Mouse (Mus musculus): ENCODE measurements around the gene Mast4. TPM values are rescaled to one million over a fixed set of nuclear protein-coding genes. Genes with fewer than 3 reads are reported as not detected.

The Mast4 gene
- polyA plus RNA-seq, 2 experiments = 0.71 to 1.5 TPM

- DNase-seq (ENCODE audit: low read depth in 3 of 3, low spot score in 3 of 3) (no peak), ATAC-seq (ENCODE audit: insufficient read depth) (no peak)
- TF ChIP-seq EP300 (IDR thresholded peaks at IDR 0.05; ENCODE audit: low read depth) = no peak
- TF ChIP-seq CTCF (IDR thresholded peaks at IDR 0.05; ENCODE audit: low read depth) = no peak
- H3K4me3 ChIP-seq (ENCODE audit: insufficient read depth in 1 of 2, low read depth in 2 of 2, low read length in 2 of 2) = no peak overlapping the region
- H3K9ac ChIP-seq (replicated peaks) = no peak overlapping the region
- H3K27me3 ChIP-seq (ENCODE audit: control insufficient read depth, insufficient read depth, low read length) = no peaks in the 10 kb centered on the region
- no peak overlapping the region for H3K4me2 ChIP-seq (ENCODE audit: low read depth)
- H3K9me3 ChIP-seq (ENCODE audit: control insufficient read depth, low read length) = no peaks in the 10 kb centered on the region
- no peaks in the 10 kb centered on the region for H3K36me3 ChIP-seq (replicated peaks; ENCODE audit: control insufficient read depth, insufficient read depth, low read depth)
- peaks cover 0 to 8% of the 10 kb centered on the region in 2 experiments; a peak in 2 of 4 replicates for H3K4me1 ChIP-seq (replicated peaks; ENCODE audit: control insufficient read depth in 2 of 2, insufficient read depth in 2 of 2, low read length in 1 of 2)
- H3K27ac ChIP-seq = no peak overlapping the region
- 49% methylated on average over 5 of the region's 5 CpGs for WGBS (ENCODE audit: insufficient replicate concordance)
Observed at GRCm38 (mm10) chr13:102852865-102853264, 481.4 kb downstream of the Mast4 start.

- no peak overlapping the region for H3K9ac ChIP-seq (replicated peaks)
- no peak overlapping the region for H3K4me2 ChIP-seq (ENCODE audit: low read depth)
- 74% methylated on average over 1 of the region's 1 CpGs for WGBS (ENCODE audit: insufficient replicate concordance)
Observed at GRCm38 (mm10) chr13:102851253-102851652, 483.0 kb downstream of the Mast4 start.

GRCm38 (mm10) chr13:102850594-102850993, 483.7 kb downstream of the Mast4 start:
- H3K9ac ChIP-seq (replicated peaks) = no peak overlapping the region
- DNase-seq (ENCODE audit: low read depth in 3 of 3, low spot score in 3 of 3) = no peak
- peak; percentile 18; the same call in 1 of the 2 replicates for ATAC-seq (ENCODE audit: insufficient read depth)

More at GRCm38 (mm10) chr13:102851253-102851652, 483.0 kb downstream of the Mast4 start:
- H3K9me3 ChIP-seq (ENCODE audit: control insufficient read depth, low read length) = no peaks in the 10 kb centered on the region
- no peaks in the 10 kb centered on the region for H3K27me3 ChIP-seq (ENCODE audit: control insufficient read depth, insufficient read depth, low read length)
- H3K4me1 ChIP-seq (replicated peaks; ENCODE audit: control insufficient read depth in 2 of 2, insufficient read depth in 2 of 2, low read length in 1 of 2) = peaks cover 0 to 3% of the 10 kb centered on the region in 2 experiments; a peak in 2 of 4 replicates
- no peak for ATAC-seq (ENCODE audit: insufficient read depth)
- no peaks in the 10 kb centered on the region for H3K36me3 ChIP-seq (replicated peaks; ENCODE audit: control insufficient read depth, insufficient read depth, low read depth)
- TF ChIP-seq EP300 (IDR thresholded peaks at IDR 0.05; ENCODE audit: low read depth) (no peak), CTCF (IDR thresholded peaks at IDR 0.05; ENCODE audit: low read depth) (no peak)
- no peak overlapping the region for H3K27ac ChIP-seq
- H3K4me3 ChIP-seq (ENCODE audit: insufficient read depth in 1 of 2, low read depth in 2 of 2, low read length in 2 of 2) = no peak overlapping the region
- no peak for DNase-seq (ENCODE audit: low read depth in 3 of 3, low spot score in 3 of 3)

GRCm38 (mm10) chr13:102849068-102849467, 485.2 kb downstream of the Mast4 start:
- TF ChIP-seq CTCF (IDR thresholded peaks at IDR 0.05; ENCODE audit: low read depth) (no peak), EP300 (IDR thresholded peaks at IDR 0.05; ENCODE audit: low read depth) (no peak)

More at GRCm38 (mm10) chr13:102850594-102850993, 483.7 kb downstream of the Mast4 start:
- H3K4me3 ChIP-seq (ENCODE audit: insufficient read depth in 1 of 2, low read depth in 2 of 2, low read length in 2 of 2) = no peak overlapping the region
- H3K4me2 ChIP-seq (ENCODE audit: low read depth) = no peak overlapping the region
- H3K27ac ChIP-seq = no peak overlapping the region
- no peak for TF ChIP-seq CTCF (IDR thresholded peaks at IDR 0.05; ENCODE audit: low read depth)
- TF ChIP-seq EP300 (IDR thresholded peaks at IDR 0.05; ENCODE audit: low read depth) = no peak
- 71% methylated on average over 2 of the region's 2 CpGs for WGBS (ENCODE audit: insufficient replicate concordance)
- H3K4me1 ChIP-seq (replicated peaks; ENCODE audit: control insufficient read depth in 2 of 2, insufficient read depth in 2 of 2, low read length in 1 of 2) = peaks cover 0 to 4% of the 10 kb centered on the region in 2 experiments; a peak in 2 of 4 replicates
- H3K36me3 ChIP-seq (replicated peaks; ENCODE audit: control insufficient read depth, insufficient read depth, low read depth) = no peaks in the 10 kb centered on the region
- H3K27me3 ChIP-seq (ENCODE audit: control insufficient read depth, insufficient read depth, low read length) = no peaks in the 10 kb centered on the region
- H3K9me3 ChIP-seq (ENCODE audit: control insufficient read depth, low read length) = no peaks in the 10 kb centered on the region

GRCm38 (mm10) chr13:102846473-102846872, 487.8 kb downstream of the Mast4 start:
- DNase-seq (ENCODE audit: low read depth in 3 of 3, low spot score in 3 of 3) (no peak), ATAC-seq (ENCODE audit: insufficient read depth) (no peak)
- H3K4me1 ChIP-seq (replicated peaks; ENCODE audit: control insufficient read depth in 2 of 2, insufficient read depth in 2 of 2, low read length in 1 of 2) = peaks cover 4 to 10% of the 10 kb centered on the region in 2 experiments; a peak in 2 of 4 replicates
- H3K27me3 ChIP-seq (ENCODE audit: control insufficient read depth, insufficient read depth, low read length) = no peaks in the 10 kb centered on the region
- TF ChIP-seq CTCF (IDR thresholded peaks at IDR 0.05; ENCODE audit: low read depth) (no peak), EP300 (IDR thresholded peaks at IDR 0.05; ENCODE audit: low read depth) (no peak)
- H3K9ac ChIP-seq (replicated peaks) = no peak overlapping the region
- 59% methylated on average over 4 of the region's 4 CpGs for WGBS (ENCODE audit: insufficient replicate concordance)
- H3K9me3 ChIP-seq (ENCODE audit: control insufficient read depth, low read length) = no peaks in the 10 kb centered on the region
- H3K4me2 ChIP-seq (ENCODE audit: low read depth) = no peak overlapping the region
- no peaks in the 10 kb centered on the region for H3K36me3 ChIP-seq (replicated peaks; ENCODE audit: control insufficient read depth, insufficient read depth, low read depth)
- no peak overlapping the region for H3K27ac ChIP-seq
- no peak overlapping the region for H3K4me3 ChIP-seq (ENCODE audit: insufficient read depth in 1 of 2, low read depth in 2 of 2, low read length in 2 of 2)

More at GRCm38 (mm10) chr13:102849068-102849467, 485.2 kb downstream of the Mast4 start:
- H3K9ac ChIP-seq (replicated peaks) = no peak overlapping the region
- H3K36me3 ChIP-seq (replicated peaks; ENCODE audit: control insufficient read depth, insufficient read depth, low read depth) = no peaks in the 10 kb centered on the region
- no peak for DNase-seq (ENCODE audit: low read depth in 3 of 3, low spot score in 3 of 3)
- H3K4me3 ChIP-seq (ENCODE audit: insufficient read depth in 1 of 2, low read depth in 2 of 2, low read length in 2 of 2) = no peak overlapping the region
- H3K4me1 ChIP-seq (replicated peaks; ENCODE audit: control insufficient read depth in 2 of 2, insufficient read depth in 2 of 2, low read length in 1 of 2) = peaks cover 4 to 10% of the 10 kb centered on the region in 2 experiments; a peak in 2 of 4 replicates
- no peak for ATAC-seq (ENCODE audit: insufficient read depth)
- WGBS (ENCODE audit: insufficient replicate concordance) = 16% methylated on average over 3 of the region's 3 CpGs
- H3K9me3 ChIP-seq (ENCODE audit: control insufficient read depth, low read length) = no peaks in the 10 kb centered on the region
- H3K27ac ChIP-seq = no peak overlapping the region
- no peak overlapping the region for H3K4me2 ChIP-seq (ENCODE audit: low read depth)
- H3K27me3 ChIP-seq (ENCODE audit: control insufficient read depth, insufficient read depth, low read length) = no peaks in the 10 kb centered on the region

Data from liver, embryonic 14.5 days (tissue).